Mouse (Mus musculus) hindbrain, embryonic 10.5 days (tissue): ENCODE measurements around the gene Mark4. TPM values are rescaled to one million over a fixed set of nuclear protein-coding genes. Genes with fewer than 3 reads are reported as not detected.

Source experiments
- DNase-seq: peaks from one replicate; pipeline ENCODE4 v3.0.0-alpha.2; 2017; ENCODE audit warnings: low spot score
- H3K27ac ChIP-seq: fragments of 300-500 bp; sonication (generic); 2 replicates; pipeline ENCODE4 v1.5.1; 2016; ENCODE audit warnings: mild to moderate bottlenecking, moderate library complexity
- H3K27me3 ChIP-seq: fragments of 300-500 bp; sonication (generic); 2 replicates; pipeline ENCODE4 v1.6.1; 2016; ENCODE audit warnings: mild to moderate bottlenecking; ENCODE audit not compliant: poor library complexity, insufficient read depth, severe bottlenecking
- H3K36me3 ChIP-seq: fragments of 300-500 bp; sonication (generic); 2 replicates; pipeline ENCODE4 v1.6.1; 2016; ENCODE audit warnings: mild to moderate bottlenecking, moderate library complexity
- H3K4me1 ChIP-seq: fragments of 300-500 bp; sonication (generic); replicated peaks from 2 replicates; pipeline ENCODE4 v1.6.1; 2016; ENCODE audit warnings: mild to moderate bottlenecking
- H3K4me3 ChIP-seq: fragments of 300-500 bp; sonication (generic); 2 replicates; pipeline ENCODE4 v1.5.1; 2016; ENCODE audit warnings: mild to moderate bottlenecking, moderate library complexity
- H3K9me3 ChIP-seq: fragments of 300-500 bp; sonication (generic); 2 replicates; pipeline ENCODE4 v1.6.1; 2016; ENCODE audit warnings: mild to moderate bottlenecking, moderate library complexity
- WGBS: fragments of 180-500 bp; shearing (Covaris S2); methylation state at CpG from one replicate; pipeline ENCODE4 v1.1.7; 2016; 5-methylcytosine and 5-hydroxymethylcytosine counted together
- polyA plus RNA-seq: library from polyadenylated mRNA; unstranded; fragments of >200 nt; fragmentation: Nextera tagmentation; extraction: Ambion mirVana; gene quantifications from 2 replicates; pipeline ENCODE4 v1.2.1, GENCODE M21; 2016

Gene Mark4
- polyA plus RNA-seq, 1 experiment from 2014 or later: 13.6 TPM

- Histone ChIP-seq H3K27me3 (peaks cover 95% of the 10 kb centered on the region), H3K9me3 (no peaks in the 10 kb centered on the region), H3K27ac (no peak overlapping the region), H3K36me3 (no peaks in the 10 kb centered on the region), H3K4me1 (peaks cover 36% of the 10 kb centered on the region), H3K4me3 (no peak overlapping the region)
- DNase-seq: no peak
- WGBS: 62% methylated on average over 5 of the region's 5 CpGs
Measured at GRCm38 (mm10) chr7:19466602-19467145, 8.1 kb upstream of the Mark4 start.

GRCm38 (mm10) chr7:19464367-19465307 is 6.0 kb upstream of the Mark4 start:
- no peak for DNase-seq
- Histone ChIP-seq H3K4me1 (peaks cover 31% of the 10 kb centered on the region), H3K27me3 (peaks cover 74% of the 10 kb centered on the region), H3K27ac (peak overlapping the region; percentile 60; the same call in 1 of the 2 replicates), H3K36me3 (no peaks in the 10 kb centered on the region), H3K9me3 (no peaks in the 10 kb centered on the region), H3K4me3 (peak overlapping the region; percentile 32)
- 12% methylated on average over 22 of the region's 22 CpGs for whole genome bisulfite sequencing

DNA sequence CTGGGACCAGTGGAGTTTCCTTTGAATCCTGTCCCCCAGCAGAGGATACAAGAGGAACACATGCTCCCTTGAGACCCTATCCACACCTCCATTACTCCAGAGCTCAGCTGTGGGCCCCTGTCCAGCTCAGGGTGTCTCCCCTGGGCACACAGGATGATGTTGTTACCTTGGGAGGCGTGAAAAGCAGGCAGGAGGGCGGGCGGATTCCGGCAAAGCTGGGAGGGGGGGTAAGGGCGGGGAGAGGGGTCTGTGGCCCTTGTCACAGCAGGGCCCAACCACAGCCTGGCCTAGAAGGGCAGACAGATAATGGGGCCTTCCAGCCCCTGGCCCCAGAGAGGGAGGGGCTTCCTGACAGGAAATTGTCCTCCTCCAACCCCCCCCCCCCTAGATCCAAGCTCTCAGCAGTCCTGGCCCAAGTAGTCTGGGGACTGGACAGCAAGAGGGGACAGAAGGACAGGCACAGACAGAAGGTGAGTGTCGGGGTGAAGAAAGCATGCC is 4.3 kb upstream of the Mark4 start, which contains the start of gene Exoc3l2:
TSS of gene Exoc3l2 (plus strand) at position 448 of the 498 bp plus-strand sequence.
- H3K27ac ChIP-seq: peak within 1 kb of the TSS; percentile 36
- no peaks in the 10 kb centered on the region for H3K9me3 ChIP-seq
- DNase-seq: no peak
- H3K4me3 ChIP-seq: peak within 1 kb of the TSS; percentile 31
- H3K27me3 ChIP-seq: peaks cover 57% of the 10 kb centered on the region
- H3K4me1 ChIP-seq: peaks cover 38% of the 10 kb centered on the region
- 14% methylated on average over 6 of the region's 6 CpGs for WGBS
- H3K36me3 ChIP-seq: no peaks in the 10 kb centered on the region

DNA sequence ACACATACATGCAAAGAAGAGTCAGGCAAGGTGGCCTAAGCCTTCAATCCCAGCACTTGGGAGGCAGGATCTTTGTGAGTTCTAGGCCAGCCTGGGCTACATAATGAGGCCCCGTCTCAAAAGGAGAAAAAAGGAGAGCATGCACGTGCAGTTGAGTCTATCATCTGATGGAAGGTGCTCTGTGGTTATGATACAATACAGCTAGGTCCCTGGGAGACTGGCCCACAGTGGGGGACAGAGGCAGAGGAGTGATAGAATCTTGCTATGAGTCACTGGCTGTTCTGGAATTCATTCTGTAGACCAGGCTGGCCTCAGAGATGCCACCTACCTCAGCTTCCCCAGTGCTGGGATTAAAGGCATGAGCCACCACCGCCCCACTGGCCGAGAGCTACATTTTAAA is 3.8 kb upstream of the Mark4 start:
- H3K27ac ChIP-seq: no peak overlapping the region; the same call in 1 of the 2 replicates
- 58% methylated on average over 4 of the region's 4 CpGs for WGBS
- H3K36me3 ChIP-seq: no peaks in the 10 kb centered on the region
- peaks cover 52% of the 10 kb centered on the region for H3K27me3 ChIP-seq
- H3K9me3 ChIP-seq: no peaks in the 10 kb centered on the region
- peaks cover 43% of the 10 kb centered on the region for H3K4me1 ChIP-seq
- no peak for DNase-seq
- H3K4me3 ChIP-seq: no peak overlapping the region

DNA sequence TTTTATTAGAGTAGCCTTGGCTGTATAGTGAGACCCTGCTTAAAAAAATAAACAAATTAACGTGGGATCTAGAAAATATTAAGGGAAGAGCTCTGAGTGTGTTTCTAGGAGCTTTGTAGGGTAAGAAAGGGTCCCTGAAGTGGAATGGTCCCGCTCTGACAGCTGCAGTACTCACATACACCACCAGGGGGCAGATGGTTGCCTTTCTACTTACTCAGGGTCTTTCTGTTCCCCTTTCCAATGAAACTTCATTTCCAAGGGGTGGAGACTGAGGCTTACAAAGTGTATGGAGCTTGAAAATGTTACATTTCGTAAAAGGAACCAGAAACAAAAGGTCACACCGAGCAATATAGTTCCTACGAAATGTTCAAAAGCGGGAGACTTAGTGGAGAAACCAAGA is 2.9 kb upstream of the Mark4 start:
- peak; percentile 84 for DNase-seq
- Histone ChIP-seq H3K4me1 (peaks cover 52% of the 10 kb centered on the region), H3K27ac (no peak overlapping the region), H3K4me3 (no peak overlapping the region), H3K36me3 (peaks cover 3% of the 10 kb centered on the region), H3K9me3 (no peaks in the 10 kb centered on the region), H3K27me3 (peaks cover 43% of the 10 kb centered on the region)
- WGBS: 17% methylated on average over 6 of the region's 6 CpGs

GRCm38 (mm10) chr7:19460500-19460899 is 1.9 kb upstream of the Mark4 start:
- 68% methylated on average over 1 of the region's 1 CpGs for WGBS
- Histone ChIP-seq H3K36me3 (peaks cover 12% of the 10 kb centered on the region), H3K4me1 (peaks cover 62% of the 10 kb centered on the region), H3K4me3 (no peak overlapping the region), H3K27ac (no peak overlapping the region), H3K9me3 (no peaks in the 10 kb centered on the region), H3K27me3 (peaks cover 33% of the 10 kb centered on the region)
- no peak for DNase-seq

- Histone ChIP-seq H3K27me3 (peaks cover 21% of the 10 kb centered on the region), H3K4me3 (peak overlapping the region; percentile 99), H3K4me1 (peaks cover 52% of the 10 kb centered on the region), H3K27ac (peak overlapping the region; percentile 94), H3K36me3 (peaks cover 24% of the 10 kb centered on the region), H3K9me3 (no peaks in the 10 kb centered on the region)
- 26% methylated on average over 6 of the region's 6 CpGs for whole genome bisulfite sequencing
- DNase-seq: no peak
Measured at GRCm38 (mm10) chr7:19459144-19459870, 686 bp upstream of the Mark4 start.

DNA sequence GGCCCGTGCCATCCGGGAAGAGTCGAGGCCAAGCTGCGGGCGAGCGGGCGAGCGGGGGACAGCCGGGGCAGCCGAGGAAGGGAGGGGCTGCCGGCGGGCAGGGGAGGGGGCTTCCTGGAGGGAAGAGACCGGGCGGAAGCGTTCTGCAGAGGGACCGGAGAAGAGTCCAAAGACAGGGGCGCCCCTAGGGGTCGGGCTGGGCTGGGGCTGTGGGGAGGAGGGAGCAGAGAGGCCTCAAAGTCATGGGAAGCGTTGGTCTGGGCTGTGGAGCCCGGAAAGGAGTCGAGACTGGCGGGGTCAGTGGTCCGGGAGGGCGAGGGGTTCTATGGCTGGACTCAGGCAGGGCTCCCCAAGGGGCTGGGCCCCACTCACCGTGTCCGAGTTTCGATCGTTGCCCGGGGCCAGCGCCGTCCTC is 542 bp downstream of the Mark4 start:
- DNase-seq: peak; percentile 83
- 0% methylated on average over 31 of the region's 31 CpGs for WGBS
- H3K4me3 ChIP-seq: peak overlapping the region; percentile 99
- H3K4me1 ChIP-seq: peaks cover 46% of the 10 kb centered on the region
- H3K27ac ChIP-seq: peak overlapping the region; percentile 94
- peaks cover 9% of the 10 kb centered on the region for H3K27me3 ChIP-seq
- no peaks in the 10 kb centered on the region for H3K9me3 ChIP-seq
- H3K36me3 ChIP-seq: peaks cover 33% of the 10 kb centered on the region

DNA sequence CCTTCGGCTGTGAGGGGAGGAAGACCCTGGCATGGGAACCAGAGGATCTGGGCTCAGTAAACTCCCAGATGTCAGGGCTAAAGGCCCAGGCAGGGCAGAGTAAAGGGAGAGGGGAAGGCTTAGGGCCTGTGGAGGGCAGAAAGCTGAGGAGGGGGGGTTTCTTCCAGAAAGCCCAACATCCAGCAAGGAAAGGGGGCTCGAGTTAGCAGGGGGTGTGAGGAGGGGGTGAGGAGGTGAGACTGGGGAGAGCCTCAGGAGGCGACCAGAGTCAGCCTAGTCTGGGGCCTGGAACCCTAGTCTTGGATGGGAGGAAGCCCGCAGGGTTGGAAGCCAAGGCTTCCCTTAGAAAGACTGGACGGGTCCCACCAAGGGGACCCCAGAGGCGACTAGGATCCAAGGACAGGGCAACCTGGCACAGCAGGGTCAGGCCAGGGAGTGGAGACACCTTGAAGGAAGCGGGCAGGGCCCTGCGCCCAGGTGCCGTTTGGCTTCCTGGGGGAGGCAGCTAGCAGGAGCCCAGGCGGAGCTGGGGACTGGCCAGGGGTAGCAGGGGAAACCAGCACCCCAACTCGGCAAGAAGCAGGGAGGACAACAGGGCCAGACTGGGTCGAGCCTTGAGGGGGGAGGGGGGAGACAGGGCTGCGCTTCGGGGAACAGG is 1.1 kb downstream of the Mark4 start:
- Histone ChIP-seq H3K27ac (peak overlapping the region; percentile 94), H3K36me3 (peaks cover 34% of the 10 kb centered on the region), H3K27me3 (peaks cover 3% of the 10 kb centered on the region; the same call in 1 of the 2 replicates), H3K4me3 (peak overlapping the region; percentile 99), H3K4me1 (peaks cover 41% of the 10 kb centered on the region), H3K9me3 (no peaks in the 10 kb centered on the region)
- WGBS: 11% methylated on average over 14 of the region's 14 CpGs
- DNase-seq: no peak

DNA sequence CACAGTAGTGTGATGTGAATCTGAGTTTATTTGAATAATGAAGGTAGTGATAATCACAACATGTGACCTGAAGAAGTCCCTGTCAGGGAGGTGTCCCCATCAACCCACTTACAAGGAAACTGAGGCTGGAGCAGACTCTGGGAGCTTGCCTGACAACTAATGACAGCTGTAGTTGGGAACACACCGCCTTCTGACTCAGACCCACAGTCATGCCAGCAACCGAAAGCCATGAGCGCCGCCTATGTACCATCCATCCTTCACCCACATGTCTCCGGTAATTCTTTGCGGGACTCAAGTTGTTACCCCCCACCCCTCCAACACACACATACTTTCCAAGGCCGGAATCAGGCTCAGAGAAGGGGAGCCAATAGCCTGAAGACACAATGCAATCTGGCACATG is 2.0 kb downstream of the Mark4 start:
- peaks cover 4% of the 10 kb centered on the region; the same call in 1 of the 2 replicates for H3K9me3 ChIP-seq
- 94% methylated on average over 7 of the region's 7 CpGs for WGBS
- peaks cover 43% of the 10 kb centered on the region for H3K36me3 ChIP-seq
- no peaks in the 10 kb centered on the region for H3K27me3 ChIP-seq
- H3K4me1 ChIP-seq: peaks cover 36% of the 10 kb centered on the region
- no peak overlapping the region for H3K27ac ChIP-seq
- H3K4me3 ChIP-seq: peak overlapping the region; percentile 99
- no peak for DNase-seq

DNA sequence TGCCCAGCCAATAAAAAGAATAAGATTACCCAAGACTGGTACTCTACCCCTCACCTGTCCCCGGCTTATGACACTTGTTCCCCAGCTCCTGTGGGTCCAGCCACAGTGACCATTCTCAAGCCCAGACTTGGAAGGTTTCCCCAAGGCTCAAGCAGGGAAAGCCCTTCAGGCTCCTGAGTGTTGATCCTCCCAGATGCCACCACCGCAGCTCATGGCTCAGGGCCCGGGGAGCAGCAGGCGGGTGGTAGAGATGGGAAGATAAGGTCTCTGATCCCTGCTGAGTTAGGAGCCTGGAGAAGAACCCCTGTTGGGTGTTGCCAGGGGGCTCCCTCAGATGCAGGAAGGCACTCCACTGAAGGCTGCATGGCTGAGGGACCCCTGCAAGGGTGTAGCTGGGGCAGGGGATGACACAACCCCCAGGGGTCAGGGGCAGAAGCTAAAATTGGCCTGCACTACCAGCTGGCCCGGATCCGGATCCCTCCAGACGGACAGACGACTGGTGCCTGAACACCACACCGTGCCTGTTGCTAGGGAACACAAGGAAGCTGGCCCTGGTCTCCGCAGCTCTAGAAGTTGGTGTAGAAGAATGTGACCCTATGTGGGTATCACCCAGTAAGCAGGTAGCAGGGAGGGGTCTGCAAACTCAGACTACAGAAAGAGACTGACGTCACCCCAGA is 2.7 kb downstream of the Mark4 start:
- no peak for DNase-seq
- peaks cover 10% of the 10 kb centered on the region; the same call in 1 of the 2 replicates for H3K9me3 ChIP-seq
- no peaks in the 10 kb centered on the region for H3K27me3 ChIP-seq
- peak overlapping the region; percentile 99 for H3K4me3 ChIP-seq
- peaks cover 50% of the 10 kb centered on the region for H3K36me3 ChIP-seq
- H3K27ac ChIP-seq: no peak overlapping the region
- 58% methylated on average over 11 of the region's 11 CpGs for WGBS
- H3K4me1 ChIP-seq: peaks cover 35% of the 10 kb centered on the region

- no peak for DNase-seq
- Histone ChIP-seq H3K36me3 (peaks cover 57% of the 10 kb centered on the region), H3K9me3 (peaks cover 11% of the 10 kb centered on the region; the same call in 1 of the 2 replicates), H3K4me1 (peaks cover 35% of the 10 kb centered on the region), H3K27me3 (no peaks in the 10 kb centered on the region), H3K4me3 (no peak overlapping the region), H3K27ac (no peak overlapping the region)
- WGBS: 91% methylated on average over 4 of the region's 4 CpGs
Measured at GRCm38 (mm10) chr7:19455186-19455585, 3.4 kb downstream of the Mark4 start.
